Mouse (Mus musculus): ENCODE results near the gene Cdsn.
"Not testable (repeated sequence)": the region's sequence is repeated elsewhere in the genome, so short reads cannot be mapped to it uniquely, and the experiment has no call there.

Cdsn gene

DNA sequence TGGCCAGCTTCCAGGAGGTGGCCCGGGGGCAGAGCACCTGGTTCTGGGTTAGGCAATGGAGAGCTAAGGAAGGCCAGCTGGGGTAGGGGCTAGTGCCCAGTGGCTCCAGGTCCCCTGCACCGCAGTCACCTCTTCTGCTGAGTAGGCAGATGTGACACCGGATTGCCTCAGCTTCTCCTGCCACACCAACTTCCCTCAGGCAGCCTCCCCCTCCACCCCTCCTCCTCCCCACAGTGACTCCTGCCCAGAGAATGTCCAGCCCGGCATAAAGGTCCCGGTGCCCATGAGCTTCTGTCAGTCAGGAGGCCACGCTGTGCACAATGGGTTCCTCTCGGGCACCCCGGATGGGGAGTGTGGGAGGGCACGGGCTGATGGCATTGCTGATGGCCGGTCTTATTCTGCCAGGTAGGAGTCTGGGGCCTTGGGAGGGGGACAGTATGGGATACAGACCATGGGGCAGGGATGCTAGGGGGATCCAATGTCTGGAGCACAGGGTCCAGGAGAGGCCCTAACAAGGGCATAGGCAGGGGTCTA lies at the start of gene Cdsn:
Gene Cdsn (plus strand): TSS at position 248 of the 534 bp plus-strand sequence.
- no peak for ATAC-seq (ENCODE audit: low TSS enrichment)

DNA sequence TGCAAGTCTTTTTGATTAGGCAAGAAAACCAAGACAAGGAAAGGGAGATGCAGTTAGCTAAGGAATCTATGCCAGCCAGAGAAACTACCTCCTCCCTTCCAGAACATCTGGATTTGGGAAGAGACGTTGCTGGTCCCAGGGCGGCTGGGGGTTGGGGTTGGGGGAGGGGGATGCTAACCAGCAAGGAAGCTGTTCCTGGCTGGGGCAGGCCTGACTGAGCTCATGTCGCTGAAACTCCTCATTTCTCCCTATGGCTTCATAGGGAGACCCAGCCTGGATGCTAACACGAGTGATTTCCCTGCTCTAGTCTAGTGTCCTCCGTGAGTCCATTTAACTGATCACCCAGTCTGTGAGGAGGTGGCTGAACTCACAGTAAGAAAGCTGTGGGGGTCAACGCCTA lies 49.7 kb upstream of the Cdsn start:
- no peak for ATAC-seq (ENCODE audit: low TSS enrichment)

DNA sequence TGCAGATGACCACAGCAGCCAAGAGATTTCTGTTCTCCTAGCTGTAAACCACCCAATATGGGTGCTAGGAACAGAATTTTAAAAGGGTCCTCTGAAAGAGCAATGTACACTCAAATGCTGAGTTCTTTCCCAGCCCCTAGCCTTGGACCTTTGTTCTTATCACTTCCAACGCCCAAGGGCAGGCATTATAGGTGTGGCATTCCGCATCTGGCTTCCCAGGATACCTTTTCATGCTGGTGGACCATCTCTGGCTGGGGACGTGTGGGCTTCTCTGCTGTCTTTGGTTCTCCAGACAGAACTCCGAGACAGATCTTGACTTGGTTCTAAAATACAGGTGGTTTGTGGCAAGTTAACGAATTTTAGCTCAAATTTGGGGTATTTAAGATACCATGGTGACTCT lies 49.2 kb upstream of the Cdsn start:
- ATAC-seq (ENCODE audit: low TSS enrichment) = no peak

DNA sequence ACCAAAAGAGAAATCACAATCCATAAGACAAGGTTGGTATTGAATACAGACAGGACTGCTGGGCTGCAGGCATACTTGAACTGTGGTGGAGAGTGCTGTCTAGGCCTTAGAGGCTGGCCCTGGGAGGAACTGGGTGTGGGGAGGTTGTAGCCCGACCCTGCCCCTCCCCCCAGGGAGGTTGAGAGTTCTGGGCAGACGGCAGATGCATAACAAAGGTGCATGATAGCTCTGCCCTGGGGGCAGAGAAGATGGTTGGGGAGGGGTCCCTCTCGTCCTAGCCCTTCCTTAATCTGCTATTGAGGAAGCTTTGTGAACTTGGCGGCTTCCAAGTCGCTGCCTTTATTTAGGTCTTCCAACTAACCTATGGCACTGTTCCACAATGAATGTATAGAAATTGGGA lies 48.1 kb upstream of the Cdsn start:
- ATAC-seq (ENCODE audit: low TSS enrichment) = no peak

DNA sequence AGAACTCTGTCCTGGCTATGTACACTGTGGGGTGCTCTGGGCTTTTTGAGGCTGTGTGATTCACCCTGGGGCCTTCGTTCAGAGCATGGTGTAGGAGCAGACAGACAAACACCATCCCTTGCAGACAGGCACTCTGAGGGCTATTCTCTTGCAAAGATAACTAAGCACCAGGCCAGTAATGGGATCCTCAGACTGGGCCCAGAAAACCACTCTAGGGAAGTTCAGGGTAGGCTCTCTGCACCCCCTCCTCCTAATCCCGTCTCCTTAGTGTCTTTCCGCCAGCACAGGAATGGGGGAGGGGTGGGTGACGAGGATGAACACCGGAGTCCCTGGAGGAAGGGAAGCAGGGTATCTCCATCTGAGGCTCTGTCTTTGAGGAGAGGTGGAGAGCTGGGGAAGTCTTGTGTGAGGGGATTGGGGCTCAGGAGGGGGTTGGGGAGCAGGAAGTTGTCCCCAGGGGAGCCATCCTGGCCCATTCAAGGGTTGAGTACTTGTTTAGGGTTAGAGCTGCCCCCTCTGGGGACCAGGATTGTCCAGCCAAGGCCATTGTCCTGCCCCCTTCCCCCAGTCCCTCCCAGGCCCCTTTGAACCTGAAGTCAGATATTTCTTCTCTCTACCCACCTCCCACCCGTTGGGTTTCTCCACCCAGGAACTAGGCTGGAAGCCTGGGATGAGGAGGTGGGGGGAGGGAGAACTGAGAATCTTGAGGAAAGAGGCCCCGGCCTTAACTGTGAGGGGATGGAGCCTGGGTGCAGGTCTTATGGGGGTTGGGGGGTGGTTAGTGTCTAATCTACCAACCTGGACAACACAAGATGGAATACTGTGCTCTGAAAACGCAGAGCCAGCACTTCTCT lies 47.1 kb upstream of the Cdsn start:
- ATAC-seq (ENCODE audit: low TSS enrichment) = no peak

DNA sequence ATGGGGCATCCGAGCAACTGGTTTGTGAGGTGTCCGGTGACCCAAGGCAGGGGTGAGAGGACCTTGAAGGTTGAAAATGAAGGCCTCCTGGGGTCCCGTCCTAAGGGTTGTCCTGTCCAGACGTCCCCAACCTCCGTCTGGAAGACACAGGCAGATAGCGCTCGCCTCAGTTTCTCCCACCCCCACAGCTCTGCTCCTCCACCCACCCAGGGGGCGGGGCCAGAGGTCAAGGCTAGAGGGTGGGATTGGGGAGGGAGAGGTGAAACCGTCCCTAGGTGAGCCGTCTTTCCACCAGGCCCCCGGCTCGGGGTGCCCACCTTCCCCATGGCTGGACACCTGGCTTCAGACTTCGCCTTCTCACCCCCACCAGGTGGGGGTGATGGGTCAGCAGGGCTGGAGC lies 46.2 kb upstream of the Cdsn start, which contains the start of gene Pou5f1:
Gene Pou5f1 (plus strand): TSS at position 243 of the 400 bp plus-strand sequence.
- no peak for ATAC-seq (ENCODE audit: low TSS enrichment)

DNA sequence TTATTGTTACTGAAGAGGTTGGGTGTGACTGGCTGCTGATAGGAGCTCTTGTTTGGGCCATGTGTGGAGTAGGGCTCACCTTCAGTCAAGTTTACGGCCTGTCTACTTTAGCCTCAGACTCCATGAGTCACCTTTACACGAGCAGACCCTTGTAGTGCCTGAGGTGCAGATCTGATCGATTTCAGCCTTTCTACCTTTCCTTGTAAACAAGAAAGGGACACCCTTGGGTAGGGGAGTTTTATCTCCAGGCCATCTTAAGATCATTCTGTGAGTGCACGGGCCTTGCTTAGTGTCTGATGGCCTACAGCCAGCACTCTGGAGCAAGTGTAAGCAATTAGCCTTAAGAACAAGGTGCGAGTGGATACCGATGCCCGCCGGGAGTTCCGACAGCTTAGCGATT lies 45.0 kb upstream of the Cdsn start:
- no peak for ATAC-seq (ENCODE audit: low TSS enrichment)

DNA sequence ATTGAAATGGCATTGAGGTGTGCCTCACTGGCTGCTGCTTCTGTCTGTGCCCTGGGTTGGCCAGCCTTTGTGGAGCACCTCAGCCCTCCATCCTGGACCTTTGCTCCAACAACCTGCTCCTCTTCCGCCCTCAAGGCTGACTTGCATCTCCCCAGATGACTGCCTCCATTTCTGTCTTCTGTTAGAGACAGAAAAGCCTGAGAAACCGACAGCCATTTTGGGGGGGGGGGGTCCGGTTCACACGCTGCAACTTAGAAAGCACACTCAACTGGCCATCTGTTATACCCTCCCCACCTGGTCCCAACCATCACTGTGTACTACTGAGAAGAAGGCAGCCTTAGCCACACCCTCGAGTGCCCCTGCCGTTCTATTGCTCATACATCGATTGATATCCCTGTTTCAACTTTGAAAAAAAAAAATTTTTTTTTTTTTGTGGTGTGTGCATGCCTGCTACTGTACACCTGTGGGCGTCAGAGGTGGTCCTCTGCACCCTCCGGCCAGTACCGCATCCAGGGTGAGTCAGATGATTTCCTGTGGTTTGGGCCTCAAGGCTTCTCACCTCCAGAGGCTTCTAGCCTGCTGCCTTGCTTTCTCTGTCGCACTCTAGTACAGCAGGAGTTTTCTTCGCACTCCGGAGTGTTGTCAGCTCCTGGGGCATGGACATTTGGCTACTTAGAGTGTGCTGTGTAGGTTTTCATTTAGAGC lies 44.2 kb upstream of the Cdsn start:
- no peak for ATAC-seq (ENCODE audit: low TSS enrichment)

DNA sequence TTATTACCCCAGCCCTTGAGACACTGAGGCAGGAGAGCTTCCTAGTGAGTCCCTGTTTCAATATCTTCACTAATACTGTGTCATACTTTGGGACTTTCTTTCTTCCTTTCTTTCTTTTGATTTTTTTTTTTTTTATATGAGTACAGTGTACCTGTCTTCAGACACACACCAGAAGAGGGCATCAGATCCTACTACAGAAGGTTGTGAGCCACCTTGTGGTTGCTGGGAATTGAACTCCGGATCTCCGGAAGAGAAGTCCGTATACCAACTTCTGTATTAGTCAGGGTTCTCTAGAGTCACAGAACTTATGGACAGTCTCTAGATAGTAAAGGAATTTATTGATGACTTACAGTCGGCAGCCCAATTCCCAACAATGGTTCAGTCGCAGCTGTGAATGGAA lies 43.6 kb upstream of the Cdsn start:
- not testable (repeated sequence) for ATAC-seq (ENCODE audit: low TSS enrichment)

DNA sequence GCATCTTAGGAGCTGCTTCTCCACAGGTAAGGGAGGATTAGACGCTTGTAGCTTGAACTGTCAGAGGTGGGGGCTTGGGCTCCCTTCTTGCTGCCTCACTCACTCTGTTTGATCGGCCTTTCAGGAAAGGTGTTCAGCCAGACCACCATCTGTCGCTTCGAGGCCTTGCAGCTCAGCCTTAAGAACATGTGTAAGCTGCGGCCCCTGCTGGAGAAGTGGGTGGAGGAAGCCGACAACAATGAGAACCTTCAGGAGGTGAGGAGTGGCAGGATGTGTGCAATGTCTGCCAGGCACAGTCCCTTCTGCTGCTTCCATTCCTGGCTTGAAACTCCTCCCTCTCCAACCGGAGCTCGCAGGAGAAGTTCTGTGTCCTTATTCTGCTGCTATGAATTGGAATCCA lies 42.6 kb upstream of the Cdsn start:
- peak; percentile 47 for ATAC-seq (ENCODE audit: low TSS enrichment)

DNA sequence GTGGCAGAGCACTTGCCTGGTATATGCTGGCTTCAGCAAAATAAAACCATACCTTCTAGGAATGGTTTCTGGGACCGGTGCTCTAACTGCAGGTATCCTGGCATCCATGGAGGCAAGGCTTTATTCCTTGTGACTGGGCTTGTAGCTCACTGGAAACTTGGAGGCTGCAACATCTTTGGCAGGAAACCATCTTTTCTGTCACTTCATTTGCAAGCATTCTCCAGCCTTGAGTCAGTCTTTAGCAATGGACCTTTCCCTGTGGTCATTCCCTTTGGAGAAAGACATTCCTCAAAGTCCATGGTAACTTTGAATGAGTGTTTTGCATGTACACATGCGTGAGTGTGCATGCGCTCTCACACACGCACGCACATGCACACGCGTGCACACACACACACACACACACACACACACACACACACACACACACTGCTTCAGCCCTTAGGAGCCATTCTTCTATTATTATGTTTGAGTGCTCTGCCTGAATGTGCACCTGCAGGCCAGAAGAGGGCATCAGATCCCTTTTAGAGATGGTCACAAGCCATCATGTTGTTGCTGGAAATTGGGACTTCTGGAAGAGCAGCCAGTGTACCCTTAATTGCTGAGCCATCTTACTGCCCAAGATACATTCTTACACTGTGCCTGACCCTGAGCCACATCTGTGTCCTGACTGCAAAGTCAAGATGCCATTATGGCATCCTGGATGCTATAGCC lies 38.9 kb upstream of the Cdsn start:
- ATAC-seq (ENCODE audit: low TSS enrichment) = no peak

DNA sequence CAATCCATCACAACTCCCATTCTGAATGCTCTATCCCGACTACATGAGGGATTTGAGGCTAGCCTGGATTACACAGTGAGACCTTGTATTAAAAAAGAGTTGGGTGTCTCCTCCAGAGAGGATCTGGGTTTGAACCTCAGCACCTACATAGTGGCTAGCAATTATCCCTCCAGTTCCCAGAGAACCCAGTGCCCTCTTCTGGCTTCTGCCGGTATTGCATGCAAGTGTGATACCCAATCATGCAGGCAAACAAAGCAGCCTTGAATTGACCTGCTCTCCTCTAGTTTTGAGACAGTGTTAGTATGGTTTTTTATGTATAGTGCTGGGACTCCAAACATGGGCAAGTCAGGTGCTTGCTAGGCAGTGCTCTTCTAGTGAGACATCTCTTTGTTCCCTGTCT lies 38.0 kb upstream of the Cdsn start:
- no peak for ATAC-seq (ENCODE audit: low TSS enrichment)

DNA sequence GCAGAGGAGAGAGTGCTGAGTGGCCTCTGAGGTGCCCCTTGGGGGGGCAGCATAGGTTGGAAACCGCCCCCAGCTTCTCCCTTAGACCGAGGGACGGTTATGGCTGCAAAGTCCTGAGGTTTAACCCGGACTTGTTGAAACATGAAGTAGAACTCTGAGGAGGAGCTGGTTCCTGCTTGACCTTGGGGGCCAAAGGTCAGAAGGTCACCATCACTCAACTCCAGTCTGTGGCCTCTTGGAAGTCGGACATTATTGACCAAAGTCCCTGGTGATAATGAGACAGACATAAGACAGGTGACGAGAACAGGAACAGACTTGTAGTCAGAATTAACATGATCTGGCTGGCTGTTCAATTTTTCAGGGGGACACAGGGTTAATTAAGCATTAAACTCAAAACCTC lies 37.2 kb upstream of the Cdsn start:
- ATAC-seq (ENCODE audit: low TSS enrichment) = no peak

DNA sequence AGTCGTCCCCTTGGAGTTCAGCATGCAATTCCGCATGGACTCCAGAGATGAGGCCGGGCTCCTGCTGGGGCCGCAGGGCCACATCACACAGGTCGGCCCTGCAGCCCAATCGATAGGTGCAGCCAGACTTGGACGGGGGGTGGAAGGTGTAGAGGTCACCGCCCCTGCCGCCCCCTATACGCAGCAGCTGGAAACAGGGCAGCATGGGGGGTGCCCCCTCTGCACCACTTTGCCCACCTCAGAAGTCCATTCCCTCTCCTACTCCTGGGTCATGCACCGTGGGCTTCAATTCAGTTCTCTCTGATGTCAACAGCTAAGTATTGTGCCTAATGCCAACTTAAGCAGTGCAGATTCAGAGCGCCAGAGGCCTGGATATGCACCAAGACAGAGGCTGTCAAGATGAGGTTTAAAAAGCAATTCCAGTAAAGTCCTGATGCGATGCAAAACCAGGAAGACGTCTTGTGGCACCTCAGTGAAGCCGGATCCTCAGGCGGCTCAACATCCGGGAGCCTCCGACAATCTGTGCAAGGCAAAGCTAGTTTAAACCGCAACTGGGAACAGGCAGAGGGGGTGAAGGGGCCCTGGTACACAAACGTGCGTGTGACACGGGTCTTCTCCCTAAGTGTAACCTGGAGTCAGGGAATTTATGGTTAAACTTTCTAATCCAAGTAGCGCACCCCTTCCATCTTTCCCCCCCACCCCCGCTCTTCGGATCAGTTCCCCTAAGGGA lies 35.9 kb upstream of the Cdsn start:
- 0 out of 2 replicates have a peak, but pooled peaks have one; percentile 6 for ATAC-seq (ENCODE audit: low TSS enrichment)

DNA sequence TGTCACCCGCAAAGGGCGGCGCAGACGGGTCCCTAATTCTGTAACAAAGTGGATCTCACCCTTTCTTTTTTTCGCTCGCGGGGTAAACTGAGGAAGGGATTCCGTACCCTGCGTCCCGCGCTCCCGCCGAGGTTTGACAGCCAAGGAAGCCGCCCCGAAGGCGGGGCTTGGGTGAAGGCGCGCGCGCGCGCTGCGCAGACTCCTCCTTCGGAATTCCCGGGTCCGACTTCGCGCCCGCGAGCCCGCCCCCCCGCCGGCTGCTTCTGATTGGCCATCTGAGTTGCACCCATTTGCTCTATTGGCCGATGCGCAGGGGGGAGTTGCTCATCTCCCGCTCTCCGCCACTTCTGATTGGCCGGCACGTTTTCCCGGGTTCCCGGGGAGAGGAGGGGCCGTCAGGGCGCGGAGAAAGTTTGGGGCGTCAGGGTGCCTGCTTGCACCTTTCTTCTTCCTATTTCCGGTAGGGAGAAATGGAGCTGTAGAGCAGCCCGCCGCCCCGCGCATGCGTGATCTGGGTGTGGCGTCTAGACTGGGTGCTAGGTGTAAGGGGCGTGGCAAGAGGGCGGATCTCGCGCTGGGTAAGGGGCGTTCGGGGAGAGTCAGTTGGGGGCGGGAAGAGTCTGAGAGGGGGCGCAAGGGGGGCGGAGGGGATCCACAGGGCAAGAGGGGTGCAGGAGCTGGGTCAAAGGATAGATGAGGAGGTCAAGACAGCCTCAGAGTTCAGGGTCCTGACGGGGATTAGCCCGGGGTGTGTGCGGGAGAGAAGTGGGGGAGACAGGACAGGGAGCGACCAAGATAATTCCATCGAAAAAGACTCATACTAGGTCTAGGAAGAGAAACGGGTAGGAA lies 35.1 kb upstream of the Cdsn start, which contains the start of the genes Tcf19 and Cchcr1:
Gene Tcf19 (minus strand): TSS at position 173 of the 849 bp plus-strand sequence.
Gene Cchcr1 (plus strand): TSS at position 449 of the 849 bp plus-strand sequence.
- peak; percentile 95 for ATAC-seq (ENCODE audit: low TSS enrichment)

DNA sequence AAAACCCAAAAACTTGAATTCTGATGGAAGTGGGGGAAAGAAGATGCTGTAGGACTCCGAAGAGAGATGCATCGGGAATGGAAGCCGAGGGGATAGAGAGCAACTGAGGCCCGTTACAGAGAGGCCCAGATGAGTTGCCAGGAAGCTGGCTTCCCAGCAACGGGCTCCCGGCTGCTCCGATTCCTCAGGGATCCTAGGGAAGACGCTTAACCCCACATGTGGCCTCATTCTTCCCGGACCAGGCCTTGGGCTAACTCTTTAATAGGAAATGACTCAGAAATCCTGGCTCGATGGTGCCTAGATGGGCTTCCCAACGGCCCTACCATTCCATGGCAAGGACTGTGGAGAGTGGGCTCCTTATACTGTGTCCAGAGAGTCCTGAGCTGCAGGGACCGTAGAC lies 34.4 kb upstream of the Cdsn start:
- no peak for ATAC-seq (ENCODE audit: low TSS enrichment)

DNA sequence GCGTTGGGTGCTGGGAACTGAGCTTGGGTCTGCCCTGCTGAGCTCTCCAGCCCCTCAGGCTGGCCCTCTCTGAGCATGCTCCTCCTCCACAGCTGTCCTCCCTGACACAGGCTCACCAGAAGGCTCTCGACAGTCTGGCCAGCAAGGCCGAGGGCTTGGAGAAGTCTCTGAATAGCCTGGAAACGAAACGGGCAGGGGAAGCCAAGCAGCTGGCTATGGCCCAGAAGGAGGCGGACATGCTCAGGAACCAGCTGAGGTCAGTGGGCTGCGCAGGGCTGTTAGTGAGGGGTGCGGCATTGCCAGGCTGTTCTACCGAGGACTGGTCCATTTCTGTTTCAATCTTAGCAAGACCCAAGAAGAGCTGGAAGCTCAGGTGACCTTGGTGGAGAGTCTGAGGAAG lies 27.6 kb upstream of the Cdsn start:
- ATAC-seq (ENCODE audit: low TSS enrichment) = no peak

DNA sequence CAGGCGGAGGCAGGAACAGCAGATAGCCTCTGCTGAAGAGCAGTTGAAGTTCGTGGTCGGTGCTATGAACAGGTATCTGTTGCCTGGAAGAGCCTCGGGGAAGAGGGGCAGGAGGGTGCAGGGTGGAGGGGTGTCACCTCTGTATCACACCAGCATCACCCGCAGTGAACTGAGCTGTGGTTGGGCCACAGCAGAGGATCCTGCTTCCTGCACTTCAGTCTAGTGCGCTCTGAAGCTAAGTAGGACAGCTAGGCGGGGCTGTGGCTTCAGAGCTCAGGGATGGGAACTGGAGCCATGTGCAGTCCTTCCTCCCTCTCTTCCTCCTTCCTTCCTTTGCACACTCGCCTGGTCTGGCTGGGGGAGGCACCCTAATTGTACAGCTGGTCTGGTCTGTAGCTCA lies 25.3 kb upstream of the Cdsn start:
- ATAC-seq (ENCODE audit: low TSS enrichment) = peak; percentile 85

DNA sequence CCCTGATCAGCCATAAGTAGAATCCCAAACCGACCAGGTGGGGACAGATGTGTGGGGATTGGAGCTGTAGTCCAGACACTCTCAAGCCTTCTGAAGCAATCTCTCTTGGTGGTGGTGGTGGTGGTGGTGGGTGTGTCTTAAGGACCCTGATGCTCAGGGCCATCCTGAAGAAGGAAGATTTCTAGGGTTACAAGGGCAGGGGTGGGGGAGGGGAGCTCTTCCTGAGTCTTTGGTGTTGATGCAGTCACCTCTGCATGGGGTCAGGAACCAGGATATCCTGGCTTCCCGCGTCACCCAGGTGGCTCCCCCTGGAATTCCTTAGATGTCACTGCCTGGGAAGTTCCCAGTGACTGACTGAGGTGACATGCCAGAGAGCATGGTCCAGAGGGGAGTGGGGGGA lies 19.6 kb upstream of the Cdsn start:
- ATAC-seq (ENCODE audit: low TSS enrichment) = no peak

DNA sequence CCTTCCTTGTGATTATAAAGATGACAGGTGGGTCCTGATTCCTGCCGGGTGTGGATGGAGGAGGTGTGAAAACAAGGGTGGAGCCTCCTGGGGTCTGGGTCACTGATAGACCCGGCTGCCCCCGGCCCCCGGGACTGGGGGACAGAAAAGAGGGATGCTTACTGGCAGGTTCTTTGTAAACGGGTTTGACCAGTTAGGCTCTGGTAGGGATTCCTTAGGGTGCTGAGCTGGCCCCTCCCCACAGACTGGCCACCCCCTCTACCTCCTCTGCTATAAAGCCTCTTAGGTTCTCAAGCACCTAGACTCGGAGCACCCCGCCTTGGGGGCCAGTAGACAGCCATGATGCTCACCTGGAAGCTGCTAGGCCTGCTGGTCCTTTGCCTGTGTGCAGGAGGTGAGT lies 19.0 kb upstream of the Cdsn start, which contains the start of gene Psors1c2:
Gene Psors1c2 (plus strand): TSS at position 301 of the 400 bp plus-strand sequence.
- no peak for ATAC-seq (ENCODE audit: low TSS enrichment)
